Mouse (Mus musculus) embryonic stem cell, embryonic (primary cell): ENCODE results near the gene Plcg1.

Experiments
- CTCF ChIA-PET, 4 experiments: fragments of 300-600 bp in 2 of 4; fragments of 350-600 bp in 2 of 4; sonication (Branson Sonifier 250); formaldehyde crosslinking; loops; one replicate each; lab custom pipeline; 2022; ENCODE audit warnings: inconsistent platforms in 2 of 4; lab: Charles Lee
- POLR2A ChIA-PET, 4 experiments: fragments of 300-600 bp in 2 of 4; fragments of 350-600 bp in 2 of 4; sonication (Branson Sonifier 250); formaldehyde crosslinking; loops; one replicate each; lab custom pipeline; 2022; ENCODE audit warnings: antibody characterized with exemption in 4 of 4, inconsistent platforms in 1 of 4; lab: Charles Lee

The Plcg1 gene

GRCm38 (mm10) chr2:160731117-160731838 lies at the start of gene Plcg1:
Plcg1 (plus strand) TSS chr2:160731300.
- CTCF ChIA-PET: interaction anchor here (0.7 to 3.8 kb wide), 8 partner anchors 13 to 154 kb away, joined by 4 to 23 read pairs (median 4); no protein-coding TSS in a partner anchor
- POLR2A ChIA-PET: interaction anchor here (0.6 to 3.1 kb wide), 18 partner anchors 9 to 1867 kb away, joined by 3 to 19 read pairs (median 4); partner anchors contain the start of gene Lpin3 (in 1 of the 4)

- ChIA-PET POLR2A (interaction anchor here in 3 of 4 experiments (0.7 to 1.5 kb wide), 5 partner anchors 44 to 203 kb away, joined by 3 to 7 read pairs (median 3); no protein-coding TSS in a partner anchor), CTCF (no interaction called here)
Measured at GRCm38 (mm10) chr2:160700271-160700670, 30.8 kb upstream of the Plcg1 start.

- CTCF ChIA-PET: no interaction called here
- POLR2A ChIA-PET: no interaction called here
Measured at GRCm38 (mm10) chr2:160701603-160702002, 29.5 kb upstream of the Plcg1 start.

GRCm38 (mm10) chr2:160702824-160703223 lies 28.3 kb upstream of the Plcg1 start:
- POLR2A ChIA-PET: interaction anchor here in 1 of 4 experiments (0.7 kb wide), 1 partner anchor 112 kb away, joined by 3 read pairs; no protein-coding TSS in a partner anchor
- CTCF ChIA-PET: no interaction called here

GRCm38 (mm10) chr2:160707673-160708072 lies 23.4 kb upstream of the Plcg1 start:
- POLR2A ChIA-PET: interaction anchor here in 2 of 4 experiments (0.6 to 2.2 kb wide), 5 partner anchors 11 to 55 kb away, joined by 3 to 8 read pairs (median 3); no protein-coding TSS in a partner anchor
- CTCF ChIA-PET: interaction anchor here in 1 of 4 experiments (0.6 to 0.9 kb wide), 2 partner anchors 12 to 36 kb away, joined by 3 read pairs; no protein-coding TSS in a partner anchor

GRCm38 (mm10) chr2:160715463-160716030 lies 15.6 kb upstream of the Plcg1 start:
- ChIA-PET POLR2A (interaction anchor here in 1 of 4 experiments (1.1 to 1.2 kb wide), 2 partner anchors 9 kb away, joined by 3 to 4 read pairs; no protein-coding TSS in a partner anchor), CTCF (interaction anchor here in 2 of 4 experiments (0.5 to 1.1 kb wide), 2 partner anchors 54 to 169 kb away, joined by 3 read pairs; no protein-coding TSS in a partner anchor)

- ChIA-PET CTCF (interaction anchor here (0.6 to 1.7 kb wide), 17 partner anchors 10 to 169 kb away, joined by 3 to 8 read pairs (median 4); partner anchors contain the start of gene Plcg1 (in 1 of the 4)), POLR2A (interaction anchor here in 1 of 4 experiments (0.8 kb wide), 1 partner anchor 28 kb away, joined by 3 read pairs; no protein-coding TSS in a partner anchor)
Measured at GRCm38 (mm10) chr2:160717269-160717668, 13.8 kb upstream of the Plcg1 start.

- CTCF ChIA-PET: no interaction called here
Measured at GRCm38 (mm10) chr2:160718811-160719210, 12.3 kb upstream of the Plcg1 start.

GRCm38 (mm10) chr2:160722714-160723113 lies 8.4 kb upstream of the Plcg1 start:
- POLR2A ChIA-PET: interaction anchor here in 1 of 4 experiments (1.5 kb wide), 1 partner anchor 26 kb away, joined by 4 read pairs; no protein-coding TSS in a partner anchor
- CTCF ChIA-PET: no interaction called here

More at GRCm38 (mm10) chr2:160718811-160719210, 12.3 kb upstream of the Plcg1 start:
- POLR2A ChIA-PET: interaction anchor here in 2 of 4 experiments (0.5 to 1.7 kb wide), 3 partner anchors 10 to 66 kb away, joined by 3 read pairs; no protein-coding TSS in a partner anchor

GRCm38 (mm10) chr2:160723613-160724375 lies 7.3 kb upstream of the Plcg1 start:
- CTCF ChIA-PET: interaction anchor here in 2 of 4 experiments (0.7 to 0.9 kb wide), 2 partner anchors 20 to 66 kb away, joined by 4 to 12 read pairs; no protein-coding TSS in a partner anchor

GRCm38 (mm10) chr2:160724536-160724935 lies 6.6 kb upstream of the Plcg1 start:
- CTCF ChIA-PET: interaction anchor here in 1 of 4 experiments (0.7 kb wide), 1 partner anchor 160 kb away, joined by 3 read pairs; no protein-coding TSS in a partner anchor
- POLR2A ChIA-PET: interaction anchor here in 1 of 4 experiments (1.0 to 1.5 kb wide), 4 partner anchors 9 to 72 kb away, joined by 3 to 4 read pairs (median 4); no protein-coding TSS in a partner anchor

More at GRCm38 (mm10) chr2:160723613-160724375, 7.3 kb upstream of the Plcg1 start:
- POLR2A ChIA-PET: interaction anchor here in 1 of 4 experiments (1.0 to 1.5 kb wide), 4 partner anchors 9 to 71 kb away, joined by 3 to 4 read pairs (median 4); no protein-coding TSS in a partner anchor

- POLR2A ChIA-PET: interaction anchor here in 1 of 4 experiments (1.0 to 1.5 kb wide), 2 partner anchors 22 kb away, joined by 4 read pairs; no protein-coding TSS in a partner anchor
- CTCF ChIA-PET: no interaction called here
Measured at GRCm38 (mm10) chr2:160725877-160726864, 4.9 kb upstream of the Plcg1 start.

- ChIA-PET CTCF (interaction anchor here in 2 of 4 experiments (1.0 to 3.8 kb wide), 4 partner anchors 15 to 156 kb away, joined by 3 to 23 read pairs (median 12); no protein-coding TSS in a partner anchor), POLR2A (interaction anchor here in 1 of 4 experiments (1.0 to 3.1 kb wide), 7 partner anchors 8 to 144 kb away, joined by 3 to 19 read pairs (median 4); partner anchors contain the start of gene Zhx3)
Measured at GRCm38 (mm10) chr2:160728972-160729371, 2.1 kb upstream of the Plcg1 start.

- POLR2A ChIA-PET: interaction anchor here in 2 of 4 experiments (1.0 to 3.1 kb wide), 8 partner anchors 9 to 144 kb away, joined by 3 to 19 read pairs (median 4); partner anchors contain the start of gene Zhx3 (in 1 of the 2)
- CTCF ChIA-PET: interaction anchor here in 3 of 4 experiments (1.0 to 3.8 kb wide), 7 partner anchors 12 to 156 kb away, joined by 3 to 23 read pairs (median 4); no protein-coding TSS in a partner anchor
Measured at GRCm38 (mm10) chr2:160729436-160729835, 1.7 kb upstream of the Plcg1 start.

- ChIA-PET POLR2A (interaction anchor here in 2 of 4 experiments (1.0 to 3.1 kb wide), 9 partner anchors 9 to 155 kb away, joined by 3 to 19 read pairs (median 4); partner anchors contain the start of gene Zhx3 (in 1 of the 2)), CTCF (interaction anchor here (1.0 to 3.8 kb wide), 9 partner anchors 13 to 155 kb away, joined by 3 to 23 read pairs (median 4); no protein-coding TSS in a partner anchor)
Measured at GRCm38 (mm10) chr2:160729851-160730796, 976 bp upstream of the Plcg1 start.
